Mouse (Mus musculus): ENCODE data around the gene Gm4922. TPM values are rescaled to one million over a fixed set of nuclear protein-coding genes. Genes with fewer than 3 reads are reported as not detected.

The Gm4922 gene
- total and polyA plus RNA-seq, 3 experiments: not detected

DNA sequence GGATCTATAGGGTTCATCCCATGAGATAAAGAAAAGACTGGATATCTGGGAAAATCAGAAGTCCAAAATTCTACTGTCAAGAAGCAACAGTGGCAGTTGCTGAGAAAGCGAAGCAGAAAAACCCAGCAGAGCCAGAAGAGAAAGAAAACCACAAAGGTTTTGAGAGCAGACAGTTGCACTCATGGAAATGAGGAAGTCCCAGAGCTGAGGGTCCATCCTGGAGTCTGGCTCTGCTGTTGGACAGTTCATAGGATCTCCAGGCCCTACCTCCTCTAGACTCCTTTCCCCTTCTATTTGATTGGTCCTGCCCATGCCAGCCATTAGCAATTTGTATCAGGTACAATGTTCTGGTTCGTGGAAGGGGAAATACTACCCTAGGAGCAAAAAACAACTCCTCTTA, 39.5 kb upstream of the Gm4922 start:
- Histone ChIP-seq H3K27me3 (replicated peaks) (no peaks in the 10 kb centered on the region), H3K9ac (ENCODE audit: insufficient read depth, low read depth) (no peak overlapping the region), H3K9me3 (replicated peaks; ENCODE audit: low read length) (no peaks in the 10 kb centered on the region), H3K4me2 (ENCODE audit: insufficient read depth, low read depth, poor library complexity, severe bottlenecking) (no peak overlapping the region), H3K27ac (ENCODE audit: insufficient read depth, low read depth) (no peak overlapping the region), H3K36me3 (replicated peaks in 1 of 2; ENCODE audit: control insufficient read depth in 1 of 2, insufficient read depth in 1 of 2, low read length in 1 of 2) (no peaks in the 10 kb centered on the region), H3K4me3 (replicated peaks in 1 of 3; ENCODE audit: low read depth in 2 of 3, low read length in 2 of 3, poor library complexity in 1 of 3) (no peak overlapping the region), H3K4me1 (ENCODE audit: control insufficient read depth in 1 of 2, insufficient read depth in 2 of 2) (peaks cover 0 to 7% of the 10 kb centered on the region in 2 experiments; a peak in 2 of 4 replicates), H3K79me2 (replicated peaks; ENCODE audit: control insufficient read depth, extremely low read depth, insufficient read depth, poor library complexity, severe bottlenecking) (no peaks in the 10 kb centered on the region)
- dilution Hi-C loops (cut with MboI; ENCODE audit: extremely low pct_ligation_motif_present, extremely low pct_unique_long_range_greater_than_20kb, low sequenced_read_pairs): no loop called here
- no peak for TF ChIP-seq CHD2 (IDR thresholded peaks at IDR 0.05; ENCODE audit: low read length)
- TF ChIP-seq ELF1 (IDR thresholded peaks at IDR 0.05; ENCODE audit: low read depth, low read length): no peak
- TF ChIP-seq MXI1 (IDR thresholded peaks at IDR 0.05; ENCODE audit: low read depth, low read length): no peak
- DNase-seq (ENCODE audit: extremely low read depth): no peak
- in situ Hi-C loops (cut with MboI; ENCODE audit: low pct_ligation_motif_present, low pct_unique_long_range_greater_than_20kb, low sequenced_read_pairs): loop anchor here (5.0 kb wide), 1 partner anchor 71 kb away; no protein-coding TSS in a partner anchor

DNA sequence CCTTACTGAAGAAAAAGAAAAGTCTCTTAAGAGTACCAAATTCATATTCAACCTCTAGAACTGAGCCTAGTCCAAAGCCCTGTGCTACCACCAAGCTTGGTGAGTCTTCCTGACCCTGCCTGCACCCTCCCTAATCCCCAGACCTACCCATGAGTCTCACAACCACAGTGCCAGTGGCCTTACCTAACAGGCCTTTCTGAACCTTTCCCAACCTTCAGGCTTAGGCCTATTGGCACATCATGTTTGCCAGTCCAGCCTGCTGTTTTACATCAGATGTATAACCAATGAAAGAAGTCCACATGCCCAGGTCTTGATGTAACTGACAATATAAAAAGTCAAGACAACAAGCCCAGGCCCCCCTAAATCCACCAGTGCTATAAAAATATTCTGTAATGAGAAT, 38.5 kb upstream of the Gm4922 start:
- Histone ChIP-seq H3K9me3 (replicated peaks; ENCODE audit: low read length) (no peaks in the 10 kb centered on the region), H3K4me2 (ENCODE audit: insufficient read depth, low read depth, poor library complexity, severe bottlenecking) (no peak overlapping the region), H3K36me3 (replicated peaks in 1 of 2; ENCODE audit: control insufficient read depth in 1 of 2, insufficient read depth in 1 of 2, low read length in 1 of 2) (no peaks in the 10 kb centered on the region), H3K9ac (ENCODE audit: insufficient read depth, low read depth) (no peak overlapping the region), H3K4me3 (replicated peaks in 1 of 3; ENCODE audit: low read depth in 2 of 3, low read length in 2 of 3, poor library complexity in 1 of 3) (no peak overlapping the region), H3K27ac (ENCODE audit: insufficient read depth, low read depth) (no peak overlapping the region), H3K27me3 (replicated peaks) (no peaks in the 10 kb centered on the region), H3K79me2 (replicated peaks; ENCODE audit: control insufficient read depth, extremely low read depth, insufficient read depth, poor library complexity, severe bottlenecking) (no peaks in the 10 kb centered on the region), H3K4me1 (ENCODE audit: control insufficient read depth in 1 of 2, insufficient read depth in 2 of 2) (peaks cover 0 to 7% of the 10 kb centered on the region in 2 experiments; a peak in 2 of 4 replicates)
- dilution Hi-C loops (cut with MboI; ENCODE audit: extremely low pct_ligation_motif_present, extremely low pct_unique_long_range_greater_than_20kb, low sequenced_read_pairs) (no loop called here), in situ Hi-C loops (cut with MboI; ENCODE audit: low pct_ligation_motif_present, low pct_unique_long_range_greater_than_20kb, low sequenced_read_pairs) (loop anchor here (5.0 kb wide), 1 partner anchor 72 kb away; no protein-coding TSS in a partner anchor)
- DNase-seq (ENCODE audit: extremely low read depth): no peak
- TF ChIP-seq RAD21 (IDR thresholded peaks at IDR 0.05; ENCODE audit: low read depth, low read length) (no peak), ZMIZ1 (IDR thresholded peaks at IDR 0.05; ENCODE audit: low read depth, low read length) (no peak), BHLHE40 (IDR thresholded peaks at IDR 0.05; ENCODE audit: low read depth, low read length) (no peak), MYC (IDR thresholded peaks at IDR 0.05; ENCODE audit: low read depth, low read length) (no peak), TBP (conservative IDR thresholded peaks at IDR 0.05; ENCODE audit: low read depth, low read length) (no peak), ZKSCAN1 (IDR thresholded peaks at IDR 0.05; ENCODE audit: borderline replicate concordance, low read depth, low read length) (no peak), CTCF (conservative IDR thresholded peaks at IDR 0.05 in 1 of 2, IDR thresholded peaks at IDR 0.05 in 1 of 2; ENCODE audit: low read depth in 2 of 2, low read length in 2 of 2) (no peak), KAT2A (IDR thresholded peaks at IDR 0.05; ENCODE audit: insufficient replicate concordance, low read length) (no peak), UBTF (IDR thresholded peaks at IDR 0.05; ENCODE audit: low read depth, low read length) (no peak), JUND (conservative IDR thresholded peaks at IDR 0.05; ENCODE audit: low read depth, low read length) (no peak), ETS1 (conservative IDR thresholded peaks at IDR 0.05; ENCODE audit: low read depth, low read length) (no peak), ZNF384 (IDR thresholded peaks at IDR 0.05; ENCODE audit: low read depth, low read length) (no peak)

Data from CH12.LX (cell line).